Mouse (Mus musculus): Measurements from ENCODE around the gene Barx1. TPM values are rescaled to one million over a fixed set of nuclear protein-coding genes. Genes with fewer than 3 reads are reported as not detected.

Barx1 gene
- not detected for polyA plus RNA-seq (2014; fragmentation: Illumina TruSeq; extraction: RNeasy Lipid Tissue Mini Kit (QIAGEN cat#74804); ENCODE audit: low read depth, low replicate concordance)

DNA sequence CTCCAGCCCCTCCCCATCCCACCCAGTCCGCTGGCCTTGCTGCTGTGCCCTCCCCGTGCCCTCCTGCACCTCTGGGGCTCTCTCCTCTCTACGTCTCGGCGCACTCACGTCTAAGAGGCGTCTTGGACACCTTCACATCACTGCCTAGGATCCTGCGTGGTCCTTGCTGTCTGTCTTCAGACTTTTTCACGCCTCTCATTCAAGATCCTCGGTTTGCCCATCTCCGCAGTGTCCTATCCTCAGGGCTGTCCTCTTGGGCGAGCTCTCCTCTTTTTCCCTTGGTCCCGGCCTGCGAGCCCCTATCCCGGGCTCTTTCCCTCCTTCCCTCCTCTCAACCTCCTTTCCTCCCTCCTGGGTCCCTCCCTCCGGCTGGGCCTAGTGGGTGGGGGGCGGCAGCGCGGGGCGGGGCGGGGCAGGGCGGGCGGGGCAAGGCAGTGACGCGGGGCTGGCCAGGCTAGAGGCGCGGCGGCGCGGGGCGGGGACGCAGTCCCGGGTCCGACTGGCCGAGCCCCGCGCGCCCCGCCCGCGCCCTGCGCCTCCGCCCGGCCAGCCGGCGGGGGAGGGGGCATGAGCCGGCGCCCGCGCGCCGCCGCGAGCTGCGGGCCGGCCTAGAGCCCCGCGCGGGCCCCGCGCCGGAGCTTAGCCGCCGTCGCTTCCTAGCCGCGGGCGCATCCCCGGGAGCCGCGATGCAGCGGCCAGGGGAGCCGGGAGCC, at the start of gene Barx1:
Barx1 (plus strand) TSS at position 568 of the 713 bp plus-strand sequence.

DNA sequence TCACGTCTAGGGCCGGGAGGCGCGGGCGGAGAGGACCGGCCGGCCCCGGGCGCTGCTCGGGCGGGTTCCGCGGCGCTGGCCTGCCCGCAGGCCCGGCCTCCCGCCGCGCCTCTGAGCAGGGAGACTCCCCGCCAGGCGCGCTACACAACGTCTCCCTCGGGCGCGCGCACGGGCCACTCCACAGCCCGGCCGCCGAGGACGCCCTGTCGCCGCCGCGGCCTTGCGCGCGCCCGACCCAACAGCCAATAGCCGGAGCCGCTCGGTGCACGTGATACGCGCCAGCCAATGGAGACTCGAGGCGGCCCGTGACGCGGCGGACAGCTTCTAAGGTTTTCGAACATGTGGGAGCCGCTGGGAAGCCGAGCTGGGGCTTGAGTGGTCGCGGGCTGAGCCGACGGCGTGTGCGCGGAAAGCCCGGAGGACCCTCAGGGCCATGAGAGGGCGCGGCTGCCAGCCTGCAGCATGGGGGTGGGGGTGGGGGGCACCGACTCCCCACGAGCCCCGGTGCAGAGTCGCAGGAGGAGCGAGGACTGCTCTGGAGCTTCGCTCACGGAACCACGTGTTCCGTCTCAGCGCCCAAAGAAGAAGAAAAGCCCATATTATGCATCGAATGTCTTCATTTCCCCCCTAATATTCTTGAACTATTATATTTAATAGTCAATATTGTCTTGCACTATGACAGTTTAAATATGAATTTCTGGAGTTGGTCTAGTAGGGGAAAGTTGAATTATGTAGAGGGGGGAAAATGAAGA, 37.2 kb upstream of the Barx1 start, which contains the start of gene Ptpdc1:
Ptpdc1 (minus strand) TSS at position 232 of the 752 bp plus-strand sequence.

Other genes starting within 250 kb of the Barx1 start
- 11.1 TPM for gene Zfp169, start 149.5 kb upstream of the Barx1 start, polyA plus RNA-seq (2014; fragmentation: Illumina TruSeq; extraction: RNeasy Lipid Tissue Mini Kit (QIAGEN cat#74804); ENCODE audit: low read depth, low replicate concordance)
- 0.60 TPM for gene A830005F24Rik, start 149.4 kb upstream of the Barx1 start, polyA plus RNA-seq (2014; fragmentation: Illumina TruSeq; extraction: RNeasy Lipid Tissue Mini Kit (QIAGEN cat#74804); ENCODE audit: low read depth, low replicate concordance)
- 115 TPM for gene Ptpdc1, start 37.3 kb upstream of the Barx1 start, polyA plus RNA-seq (2014; fragmentation: Illumina TruSeq; extraction: RNeasy Lipid Tissue Mini Kit (QIAGEN cat#74804); ENCODE audit: low read depth, low replicate concordance)
- 8.8 TPM for gene Phf2, start 208.1 kb downstream of the Barx1 start, polyA plus RNA-seq (2014; fragmentation: Illumina TruSeq; extraction: RNeasy Lipid Tissue Mini Kit (QIAGEN cat#74804); ENCODE audit: low read depth, low replicate concordance)

Data from testis, adult 10 weeks (tissue).